Mouse (Mus musculus): Measurements from ENCODE around the gene Klf8.
"Not testable (repeated sequence)": the region's sequence is repeated elsewhere in the genome, so short reads cannot be mapped to it uniquely, and the experiment has no call there.

DNA sequence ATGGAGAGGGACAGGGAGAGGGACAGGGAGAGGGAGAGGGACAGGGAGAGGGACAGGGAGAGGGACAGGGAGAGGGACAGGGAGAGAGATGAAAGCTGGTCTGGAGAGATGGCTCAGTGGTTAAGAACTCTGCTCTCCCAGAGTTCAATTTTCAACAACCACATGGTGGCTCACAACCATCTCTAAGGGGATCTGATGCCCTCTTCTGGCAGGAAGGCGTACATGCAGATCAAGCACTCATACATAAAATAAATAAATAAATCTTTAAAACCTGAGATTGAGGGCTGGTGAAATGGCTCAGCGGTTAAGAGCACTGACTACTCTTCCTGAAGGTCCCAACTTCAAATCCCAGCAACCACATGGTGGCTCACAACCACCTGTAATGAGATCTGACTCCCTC lies 38.1 kb upstream of the Klf8 start:
- TF ChIP-seq CTCF (conservative IDR thresholded peaks at IDR 0.05; ENCODE audit: low read length); POU5F1 (IDR thresholded peaks at IDR 0.05; ENCODE audit: borderline replicate concordance, low read length); NANOG (IDR thresholded peaks at IDR 0.05; ENCODE audit: borderline replicate concordance, low read length): not testable (repeated sequence)

All from E14TG2a.4 (cell line).